Mouse (Mus musculus) inflammation-experienced regulatory T-cells, adult 6 months (primary cell): Measurements from ENCODE around the gene Ldlr. TPM values are rescaled to one million over a fixed set of nuclear protein-coding genes. Genes with fewer than 3 reads are reported as not detected.
"Not testable (repeated sequence)": the region's sequence is repeated elsewhere in the genome, so short reads cannot be mapped to it uniquely, and the experiment has no call there.

ENCODE experiments used
- ATAC-seq: one replicate; pipeline ENCODE4 v1.8.0; 2017
- polyA plus RNA-seq, 3 experiments: library from polyadenylated mRNA; unstranded; fragments of 100-300 nt; shearing (Covaris generic); gene quantifications; one replicate each; pipeline ENCODE4 v1.2.1; 2017

Gene Ldlr
- polyA plus RNA-seq, 3 experiments from 2014 or later = 9.2 to 21.2 (median 14.6) TPM

DNA sequence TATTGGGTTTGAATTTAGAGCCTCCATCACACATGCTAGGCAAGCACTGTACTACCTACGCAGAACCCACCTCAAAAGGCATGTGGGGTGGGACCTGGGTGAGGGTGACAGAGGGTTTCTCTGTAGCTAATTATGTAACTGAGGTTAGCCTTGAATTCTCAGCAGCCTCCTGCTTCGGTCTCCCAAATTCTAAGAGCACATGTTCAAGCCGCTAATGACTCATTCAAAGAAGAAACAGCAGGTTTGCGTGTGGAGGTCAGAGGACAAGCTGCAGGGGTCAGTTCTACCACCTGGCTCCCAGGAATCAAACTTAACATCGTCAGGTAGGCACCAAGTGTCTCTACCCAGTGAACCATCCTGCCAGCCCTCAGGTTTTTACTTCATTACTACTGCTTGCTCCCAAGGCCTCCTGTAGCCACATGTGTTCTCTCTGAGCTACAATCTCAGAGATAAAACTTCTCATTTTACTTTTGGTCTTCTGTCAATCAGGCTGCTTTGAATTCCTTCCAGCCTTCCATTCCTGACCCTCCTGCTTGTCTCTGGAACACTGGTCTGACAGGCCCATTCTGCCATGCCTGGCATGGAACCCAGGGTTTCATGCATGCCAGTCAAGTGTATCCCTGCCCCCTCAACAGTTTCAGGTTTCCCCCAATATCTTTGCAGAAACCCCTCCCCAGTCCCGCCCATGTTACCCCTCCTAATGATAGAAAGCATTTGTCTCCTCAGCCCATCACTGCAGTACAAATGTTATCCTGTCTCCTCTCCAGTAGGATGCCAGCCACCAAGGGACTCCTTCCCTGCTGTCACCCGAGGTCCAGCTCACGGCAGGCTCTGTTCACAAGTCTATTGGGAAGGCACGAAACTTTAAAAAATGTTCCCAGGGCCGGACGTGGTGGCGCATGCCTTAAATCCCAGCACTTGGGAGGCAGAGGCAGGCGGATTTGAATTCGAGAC lies 35.6 kb downstream of the Ldlr start:
- no peak for ATAC-seq

- ATAC-seq = no peak
Measured at GRCm38 (mm10) chr9:21759718-21760117, 36.4 kb downstream of the Ldlr start.

DNA sequence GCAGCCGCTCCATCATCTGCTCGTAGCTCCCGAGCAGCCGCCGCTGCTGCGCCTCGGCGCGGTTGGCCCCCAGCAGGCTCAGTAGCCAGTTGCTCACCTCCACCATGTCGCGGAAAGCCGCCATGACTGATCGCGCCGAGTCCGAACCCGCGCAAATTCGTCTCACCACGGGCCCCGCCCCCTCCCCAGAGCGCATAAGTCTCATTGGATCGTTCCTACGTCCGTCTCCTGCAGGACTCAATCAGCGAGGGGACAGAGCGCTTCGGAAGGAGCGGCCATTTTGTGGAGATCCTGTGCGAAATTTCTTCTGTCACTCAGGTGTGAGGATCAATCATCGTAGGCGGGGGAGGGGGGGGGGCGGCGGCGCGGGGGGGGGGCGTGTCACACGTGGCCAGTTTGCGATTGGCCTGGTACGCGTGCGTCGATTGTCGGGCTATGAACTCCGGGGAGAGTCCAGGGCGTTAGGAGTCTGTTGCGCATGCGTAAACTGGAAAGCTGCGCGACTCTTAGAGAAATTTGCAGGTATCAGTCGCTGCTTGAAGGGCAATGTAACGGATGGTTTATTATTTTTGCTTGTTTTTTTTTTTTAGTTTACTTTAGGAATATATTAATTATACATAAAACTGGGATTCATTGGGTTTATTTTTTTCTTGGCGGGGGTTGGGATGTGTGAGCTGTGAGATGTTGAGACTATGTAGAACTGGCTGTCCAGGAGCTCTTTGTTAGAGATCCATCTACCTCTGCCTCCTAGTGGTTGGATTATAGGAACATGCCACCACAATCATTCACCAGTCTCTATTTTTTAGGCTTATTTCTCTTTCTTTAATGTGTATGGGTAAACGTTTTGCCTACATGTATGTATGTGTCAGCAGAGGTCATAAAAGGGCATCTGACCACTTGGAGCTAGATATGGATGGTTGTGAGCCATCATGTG lies 37.1 kb downstream of the Ldlr start, which contains the start of gene Spc24:
TSS of gene Spc24 (minus strand) at position 149 of the 934 bp plus-strand sequence.
- peak; percentile 98 for ATAC-seq

DNA sequence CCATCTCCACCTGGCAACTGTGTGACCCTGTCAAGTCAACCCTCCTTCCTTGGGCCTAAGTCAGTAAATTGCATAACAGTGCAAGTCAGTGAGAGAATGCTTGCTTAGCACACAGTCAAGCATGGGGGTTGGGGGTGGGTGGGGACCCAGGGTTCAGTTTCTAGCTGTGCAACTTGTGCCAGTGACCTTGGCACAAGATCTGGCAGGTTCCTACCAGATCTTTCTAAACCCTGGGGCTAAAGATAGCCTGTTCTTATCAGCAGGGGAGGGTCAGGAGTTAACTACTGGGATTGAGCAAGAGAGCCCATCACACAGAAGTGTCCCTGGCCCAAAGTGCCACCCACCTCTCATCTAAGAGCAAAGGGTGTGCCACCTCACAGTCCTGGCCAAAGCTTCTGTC lies 38.9 kb downstream of the Ldlr start:
- ATAC-seq = no peak

- no peak for ATAC-seq
Measured at GRCm38 (mm10) chr9:21764084-21764999, 41.1 kb downstream of the Ldlr start.

- ATAC-seq = no peak
Measured at GRCm38 (mm10) chr9:21767896-21768295, 44.6 kb downstream of the Ldlr start.

DNA sequence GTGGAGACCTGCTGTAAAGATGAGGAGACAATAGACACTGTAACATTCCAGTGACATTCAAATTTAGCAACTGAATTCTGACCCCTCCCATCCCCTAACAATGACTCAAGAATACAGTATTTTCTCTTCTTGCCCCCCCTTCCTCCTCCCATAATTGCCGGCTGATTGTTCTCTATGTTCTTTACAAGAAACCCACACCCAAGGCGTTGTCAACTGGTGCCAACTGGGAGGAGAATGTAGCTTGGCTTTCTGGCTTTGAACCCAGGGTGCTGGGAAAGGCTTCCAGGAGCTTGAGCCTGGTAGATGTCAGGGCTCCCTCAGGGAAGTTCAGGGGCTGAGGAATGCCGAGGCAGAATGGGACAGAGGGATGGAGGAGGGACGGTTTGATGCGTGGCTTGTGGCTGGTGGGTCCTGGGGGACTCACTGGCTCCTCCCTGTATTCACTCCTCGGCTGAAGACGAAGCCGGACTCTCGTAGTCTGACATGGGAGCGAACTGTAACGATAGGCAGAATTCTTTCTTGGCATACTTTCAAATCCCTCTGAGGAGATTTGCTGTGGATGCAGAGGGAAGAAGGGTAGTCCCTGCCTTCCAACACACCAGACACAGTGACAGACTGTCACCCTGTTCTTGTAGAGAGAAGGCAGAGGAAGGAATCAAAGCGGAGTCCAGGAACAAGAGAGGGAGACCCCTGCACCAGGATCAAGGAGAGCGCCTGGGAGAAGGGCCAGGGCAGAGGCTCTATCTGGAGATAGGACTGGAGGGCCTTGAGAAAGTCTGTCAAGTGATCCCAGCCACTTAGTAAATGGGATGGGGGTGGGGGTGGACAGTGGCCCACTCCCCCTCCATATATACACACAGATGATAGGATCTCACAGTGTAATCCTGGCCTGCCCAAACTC lies 45.5 kb downstream of the Ldlr start:
- ATAC-seq = no peak

DNA sequence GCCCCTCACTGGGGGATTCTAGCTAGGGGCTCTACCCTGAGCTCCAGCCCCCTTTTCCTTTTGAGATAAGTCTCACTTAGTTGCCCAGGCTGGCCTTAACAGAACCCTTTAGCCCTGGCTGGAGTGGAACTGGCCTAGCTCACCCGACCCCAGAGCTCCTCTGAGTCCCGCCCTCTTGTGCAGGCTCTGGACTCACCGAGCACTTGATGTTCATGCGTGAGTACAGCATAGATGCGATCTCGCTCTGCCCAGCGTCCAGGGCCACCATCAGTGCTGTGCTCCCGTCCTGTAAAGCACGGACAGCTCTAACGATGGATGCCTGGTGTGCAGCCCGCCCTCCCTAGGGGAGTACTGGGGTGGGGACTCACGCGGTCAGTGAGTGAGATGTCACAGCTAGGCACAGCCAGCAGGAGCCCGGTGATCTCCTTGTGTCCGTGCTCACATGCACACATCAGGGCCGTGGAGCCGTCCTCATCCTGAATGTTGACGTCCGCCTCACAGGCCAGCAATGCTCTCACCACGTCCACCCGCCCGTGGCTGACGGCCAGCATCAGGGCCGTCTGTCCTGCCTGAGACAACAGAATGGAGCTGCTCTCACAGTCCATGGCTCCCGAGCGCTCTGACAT lies 46.4 kb downstream of the Ldlr start:
- ATAC-seq = no peak

- ATAC-seq = not testable (repeated sequence)
Measured at GRCm38 (mm10) chr9:21773396-21773795, 50.1 kb downstream of the Ldlr start.

DNA sequence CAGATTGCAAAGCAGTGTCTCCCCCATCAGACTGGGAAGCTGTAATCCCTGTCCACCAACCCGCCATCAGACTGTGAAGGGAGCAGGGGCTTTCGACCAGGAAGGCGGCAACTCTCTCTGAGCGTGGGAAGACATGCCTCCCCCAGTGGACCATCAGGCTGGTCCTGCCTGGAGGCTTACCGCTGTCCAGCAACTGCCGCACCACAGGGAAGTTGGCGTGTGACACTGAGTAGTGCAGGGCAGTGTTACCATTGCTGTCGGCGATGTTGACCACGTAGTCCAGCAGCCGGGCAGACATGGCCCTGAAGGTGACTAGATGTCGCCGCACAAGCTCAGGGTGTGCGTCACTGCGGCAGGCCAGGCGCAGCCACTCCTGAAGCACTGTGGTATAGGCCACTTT lies 51.1 kb downstream of the Ldlr start:
- no peak for ATAC-seq

DNA sequence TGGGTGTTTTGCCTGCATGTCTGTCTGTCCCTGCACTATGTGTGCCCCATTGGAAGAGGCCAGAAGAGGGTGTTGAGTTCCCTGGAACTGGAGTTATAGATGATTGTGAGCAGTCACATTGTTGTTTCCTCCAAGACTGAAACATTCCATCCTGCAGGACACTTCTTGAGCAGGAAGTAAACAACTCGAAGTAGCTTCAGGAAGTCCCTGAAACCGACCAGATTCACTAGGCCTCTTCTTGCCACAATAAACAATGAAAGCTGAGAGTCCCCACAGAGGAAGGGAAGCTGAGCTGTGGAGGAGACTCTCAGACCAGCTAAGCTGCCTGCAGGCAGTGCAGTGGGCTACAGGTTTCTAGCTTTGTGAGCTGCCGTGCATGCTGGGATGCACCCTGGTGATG lies 54.4 kb downstream of the Ldlr start:
- no peak for ATAC-seq

DNA sequence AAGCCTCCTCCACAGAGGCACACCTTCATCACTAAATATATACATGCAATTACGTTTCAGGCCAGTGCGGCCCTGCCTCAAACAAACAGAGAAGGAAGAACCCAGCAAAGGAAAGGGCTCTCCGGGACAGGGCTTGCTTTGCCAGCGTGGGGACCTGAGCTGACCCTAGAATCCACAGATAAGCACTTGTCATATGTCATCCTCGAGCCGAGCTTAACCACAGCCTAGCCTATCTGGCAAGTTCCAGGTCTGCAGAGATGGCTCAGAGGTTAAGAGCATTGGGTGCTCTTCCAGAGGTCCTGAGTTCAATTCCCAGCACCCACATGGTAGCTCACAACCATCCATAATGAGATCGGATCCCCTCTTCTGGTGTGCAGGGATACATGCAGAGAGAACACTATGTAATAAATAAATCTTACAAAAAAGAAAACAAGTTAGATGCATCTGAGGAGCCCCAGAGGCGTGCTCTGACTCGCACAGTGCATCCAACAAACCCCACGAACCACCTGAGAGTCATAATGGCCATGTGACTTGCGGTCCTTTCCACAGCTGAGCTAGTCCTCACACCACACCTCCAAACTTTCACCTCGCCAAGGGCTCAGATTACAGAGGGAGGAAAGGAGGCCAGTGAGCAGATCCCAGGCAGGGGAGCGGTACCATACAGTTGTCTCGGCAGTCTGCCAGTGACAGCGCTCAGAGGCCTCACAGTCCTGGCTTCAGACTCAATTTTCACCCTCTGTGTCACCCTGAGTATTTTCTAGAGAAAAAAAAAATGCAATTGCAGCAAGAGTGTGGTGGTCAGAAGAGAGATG lies 58.6 kb downstream of the Ldlr start:
- ATAC-seq = no peak

GRCm38 (mm10) chr9:21784517-21785307 lies 61.4 kb downstream of the Ldlr start:
- no peak for ATAC-seq

DNA sequence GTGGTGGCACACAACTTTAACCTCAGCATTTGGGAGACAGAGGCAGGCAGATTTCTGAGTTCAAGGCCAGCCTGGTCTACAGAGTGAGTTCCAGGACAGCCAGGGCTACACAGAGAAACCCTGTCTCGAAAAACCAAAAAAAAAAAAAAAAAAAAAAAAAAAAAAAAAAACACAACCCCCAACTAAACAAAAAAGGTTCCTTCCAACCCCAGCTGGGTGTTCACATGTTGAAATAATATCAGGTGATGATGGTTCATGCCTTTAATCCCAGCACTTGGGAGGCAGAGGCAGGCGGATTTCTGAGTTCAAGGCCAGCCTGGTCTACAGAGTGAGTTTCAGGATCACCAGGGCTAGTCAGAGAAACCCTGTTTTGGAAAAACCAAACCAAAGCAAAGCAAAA lies 63.0 kb downstream of the Ldlr start:
- not testable (repeated sequence) for ATAC-seq

DNA sequence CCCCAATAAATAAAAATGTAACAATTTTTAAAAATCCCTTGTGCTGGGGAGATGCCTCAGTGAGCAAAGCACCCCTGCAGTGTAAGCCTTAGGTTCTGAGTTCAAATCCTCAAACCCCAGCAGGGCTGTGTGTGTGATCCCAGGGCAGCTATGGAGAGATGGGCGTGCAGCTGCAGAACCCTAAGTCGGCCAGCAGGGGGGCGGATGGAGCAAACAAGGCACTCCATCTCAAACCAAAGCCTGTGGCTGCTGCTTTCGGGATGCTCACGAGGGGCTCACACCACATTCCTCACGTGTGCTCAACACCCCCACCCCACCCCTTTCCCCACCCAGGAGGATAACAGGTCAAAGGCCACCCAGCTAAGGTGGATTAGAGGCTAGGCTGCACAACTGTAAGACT lies 63.6 kb downstream of the Ldlr start:
- ATAC-seq = peak; percentile 48

GRCm38 (mm10) chr9:21787654-21788053 lies 64.4 kb downstream of the Ldlr start:
- no peak for ATAC-seq

DNA sequence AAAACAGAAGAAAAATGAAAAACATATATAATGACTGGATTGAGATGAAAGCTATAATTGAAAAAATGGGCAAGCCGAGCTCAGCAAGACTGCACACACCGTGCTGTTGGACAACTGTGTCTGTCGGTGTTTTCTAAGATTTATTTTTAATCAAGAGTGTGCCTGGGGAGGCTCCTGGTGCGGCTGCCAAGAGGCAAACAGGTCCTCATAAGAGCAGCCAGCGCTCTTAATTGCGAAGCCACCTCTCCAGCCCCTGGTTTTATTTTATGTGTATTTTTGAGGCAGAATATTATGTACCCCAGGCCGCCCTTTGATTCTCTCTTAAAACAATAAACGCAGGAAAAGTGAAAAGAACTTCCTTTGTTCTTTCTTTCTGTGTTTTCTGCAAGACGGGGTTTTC lies 65.0 kb downstream of the Ldlr start:
- no peak for ATAC-seq

GRCm38 (mm10) chr9:21791861-21792260 lies 68.6 kb downstream of the Ldlr start:
- no peak for ATAC-seq

- no peak for ATAC-seq
Measured at GRCm38 (mm10) chr9:21792644-21793043, 69.4 kb downstream of the Ldlr start.
